Mouse (Mus musculus): Measurements from ENCODE around the gene Myo10.

The Myo10 gene

DNA sequence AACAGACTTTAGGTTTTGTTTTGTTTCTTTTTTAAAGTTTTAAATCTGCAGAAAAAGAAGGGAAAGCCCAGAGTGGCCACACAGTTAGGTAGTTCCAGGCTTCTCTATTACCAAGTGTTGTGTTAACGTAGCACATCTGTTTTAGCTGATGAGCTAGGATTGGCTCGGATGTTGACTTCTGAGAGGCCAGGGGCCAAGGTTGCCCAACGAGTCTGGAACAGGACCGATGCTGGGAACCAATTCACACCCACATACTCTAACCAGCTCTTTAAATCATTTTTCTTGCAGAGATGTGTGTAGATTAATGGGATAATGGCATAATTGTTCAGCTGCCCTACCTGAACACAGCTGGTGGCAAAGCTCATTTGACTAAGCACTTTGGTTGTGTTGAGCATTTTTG is 1.8 kb upstream of the Myo10 start:
- DNase-seq (ENCODE audit: low spot score), result no peak

DNA sequence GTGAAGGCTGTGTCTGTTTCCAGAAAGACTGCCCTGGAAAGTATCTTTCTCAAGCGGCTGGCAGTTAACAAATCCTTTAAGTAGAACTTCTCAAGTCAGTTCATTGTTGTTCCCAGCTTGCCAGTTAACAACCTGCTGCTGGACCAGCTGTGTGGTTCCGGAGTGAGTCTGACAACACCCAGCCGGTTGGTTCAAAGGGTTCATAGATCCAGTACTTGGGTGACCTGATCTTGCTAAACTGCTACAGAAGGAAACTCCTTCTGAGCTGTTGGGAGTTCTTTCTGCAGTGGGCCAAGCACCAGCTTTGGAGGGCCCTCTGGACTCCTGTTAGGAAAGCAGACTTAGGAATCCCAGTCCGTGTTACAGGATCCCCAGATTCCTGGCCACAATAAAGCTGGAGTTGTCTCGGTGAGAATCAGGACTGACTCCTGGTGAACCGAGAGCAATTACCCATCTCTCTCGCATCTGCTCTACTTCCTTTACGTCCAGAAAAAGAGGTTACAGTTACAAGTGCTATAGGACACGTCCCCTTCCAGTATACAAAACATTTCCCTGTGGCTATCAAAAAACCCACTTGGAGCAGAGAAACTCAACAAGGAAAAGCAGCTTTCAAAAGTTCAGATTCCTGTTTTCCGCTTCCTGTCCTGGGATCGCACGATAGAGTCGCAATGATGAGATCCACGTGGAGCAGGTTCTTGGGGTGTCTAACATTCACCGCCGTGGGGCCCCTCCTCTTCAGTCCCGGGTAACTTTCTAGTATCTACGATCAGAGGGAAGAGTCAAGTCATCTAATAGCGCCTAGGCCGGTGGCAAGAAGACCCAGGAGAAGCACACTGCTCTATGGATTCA is 750 bp upstream of the Myo10 start:
- DNase-seq (ENCODE audit: low spot score), result no peak

DNA sequence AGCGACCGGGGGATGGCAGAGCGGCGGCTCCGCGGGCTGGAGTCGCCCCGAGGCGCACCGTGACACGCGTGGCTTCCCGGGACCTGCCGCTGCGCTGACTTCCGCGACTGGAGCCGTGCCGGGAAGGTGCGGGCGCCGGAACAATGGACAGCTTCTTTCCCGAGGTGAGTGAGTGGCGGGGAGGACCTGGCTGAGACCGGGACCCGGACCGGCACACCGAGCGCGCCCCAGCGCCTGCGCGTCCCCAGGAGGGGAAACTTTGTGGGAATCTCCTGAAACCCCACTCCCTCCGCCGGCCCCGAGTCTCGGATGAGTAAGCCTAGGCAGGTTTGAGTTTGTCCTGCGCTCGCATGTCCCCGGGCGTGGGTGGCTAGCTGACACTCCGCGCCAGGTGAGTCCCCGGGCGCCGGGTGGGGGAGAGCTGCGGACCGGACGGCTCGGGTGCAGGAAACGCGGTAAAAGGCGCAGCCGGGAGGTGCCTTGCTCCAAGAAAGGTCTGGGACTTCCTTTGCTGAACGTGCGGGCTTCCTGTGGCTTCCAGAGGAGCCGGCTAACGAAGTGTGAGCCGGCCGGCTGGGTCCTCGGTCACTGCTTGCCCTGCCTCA is 644 bp downstream of the Myo10 start:
- peak; percentile 50 for DNase-seq (ENCODE audit: low spot score)

DNA sequence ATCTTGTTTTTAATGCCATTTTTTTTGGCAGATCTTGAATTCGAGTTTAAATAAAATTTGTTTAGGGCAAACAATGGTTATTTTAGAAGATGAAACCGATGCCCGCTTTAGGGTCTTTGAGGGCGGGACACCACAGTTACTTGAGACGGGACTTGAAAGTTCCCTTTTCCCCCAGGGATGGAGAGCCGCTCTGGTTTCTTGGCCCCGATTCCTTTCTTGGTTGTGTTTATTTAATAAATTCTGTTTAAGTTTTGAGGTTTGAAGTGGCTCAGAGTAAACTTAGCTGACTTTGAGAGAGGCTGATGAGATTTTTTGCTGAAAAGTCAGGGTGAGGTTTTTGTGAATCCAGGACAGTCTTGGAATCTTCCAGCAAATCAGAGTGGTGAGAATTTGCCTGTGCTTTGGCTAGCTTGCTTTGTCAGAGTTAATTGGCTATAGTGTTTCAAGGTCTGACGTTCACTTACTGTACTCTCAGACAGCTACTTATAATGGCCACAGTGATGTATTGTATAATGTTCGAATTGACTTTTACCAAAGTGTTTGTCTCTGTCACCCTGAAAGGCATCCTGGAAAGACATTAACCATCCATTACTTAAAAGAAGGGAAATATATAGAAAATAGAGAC is 1.3 kb downstream of the Myo10 start:
- no peak for DNase-seq (ENCODE audit: low spot score)

DNA sequence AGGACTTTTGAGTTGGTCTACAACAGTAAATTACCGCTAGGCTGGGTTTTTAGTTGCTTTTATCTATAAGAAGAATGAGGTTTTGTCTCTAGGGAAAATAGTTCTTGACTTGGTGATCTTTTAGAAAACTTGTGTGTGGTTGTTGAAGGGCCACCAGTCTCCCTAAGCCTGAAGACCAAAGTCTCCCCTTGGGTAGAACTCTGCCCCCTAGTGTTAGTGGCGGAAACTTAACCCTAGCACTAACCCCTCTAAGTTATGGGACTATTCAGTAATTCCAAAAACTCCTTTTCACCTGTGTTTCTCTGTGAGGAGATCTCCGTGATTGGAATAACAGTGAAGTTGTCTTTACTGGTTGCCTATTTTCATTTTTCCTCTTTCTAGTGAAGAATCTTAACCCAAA is 1.9 kb downstream of the Myo10 start:
- DNase-seq (ENCODE audit: low spot score), result peak; percentile 56

DNA sequence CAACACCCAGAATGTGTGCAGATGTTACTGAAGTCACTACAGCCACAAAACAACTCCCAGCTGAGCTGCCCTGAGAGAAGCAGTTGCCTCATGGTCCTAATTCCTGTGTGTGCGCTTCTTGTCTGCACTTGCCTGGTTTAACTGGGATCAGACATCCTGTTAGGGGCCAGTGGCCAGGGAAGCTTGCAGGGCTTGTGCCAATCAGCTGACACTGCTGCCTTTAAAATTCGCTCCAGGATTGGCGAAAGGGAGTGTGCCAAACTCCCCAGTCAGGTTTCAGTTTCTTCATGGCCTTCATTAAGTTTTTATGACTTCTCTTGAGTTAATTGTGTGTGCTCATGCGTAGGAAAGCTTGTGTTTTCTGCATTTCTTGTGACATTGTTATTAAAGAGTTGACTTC is 3.1 kb downstream of the Myo10 start:
- no peak for DNase-seq (ENCODE audit: low spot score)

DNA sequence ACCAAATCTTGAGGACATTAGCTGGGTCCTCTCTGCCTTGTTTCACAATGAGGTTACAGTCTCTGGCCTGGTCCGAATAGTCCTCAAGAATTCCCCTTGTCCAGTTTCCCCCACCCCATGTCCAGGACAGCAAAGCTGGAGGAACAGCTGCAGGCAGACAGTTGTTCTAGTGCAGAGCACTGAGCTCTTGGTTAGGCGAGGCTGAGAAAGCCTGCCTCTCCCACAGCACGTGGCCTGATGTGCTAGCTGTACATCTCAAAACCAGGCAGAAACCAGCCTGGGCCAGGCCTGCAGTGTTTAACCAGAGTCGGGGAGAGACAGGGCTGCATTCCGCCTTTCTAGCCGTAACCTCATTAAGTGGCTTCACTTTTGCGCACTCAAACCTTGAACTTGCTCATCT is 4.7 kb downstream of the Myo10 start:
- DNase-seq (ENCODE audit: low spot score), result no peak

DNA sequence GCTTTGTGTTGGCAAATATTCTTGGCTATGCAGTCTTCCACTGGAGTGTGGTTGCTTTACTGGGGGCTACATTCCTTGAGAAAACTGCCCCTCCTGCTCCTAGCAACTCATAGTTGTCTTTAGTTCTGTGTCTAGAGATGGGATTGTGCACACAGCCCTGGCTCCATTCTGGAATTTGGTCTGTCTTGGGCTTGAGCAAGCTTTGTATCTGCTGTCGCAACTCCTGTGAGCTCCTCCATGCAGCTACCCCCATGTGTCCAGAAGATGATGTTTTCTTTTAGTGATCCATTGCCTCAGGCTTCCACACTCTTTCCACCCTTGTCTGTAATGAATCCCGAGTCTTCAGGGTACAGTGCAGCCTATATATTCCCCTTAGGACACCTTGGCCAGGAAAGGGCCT is 5.9 kb downstream of the Myo10 start:
- DNase-seq (ENCODE audit: low spot score), result no peak

DNA sequence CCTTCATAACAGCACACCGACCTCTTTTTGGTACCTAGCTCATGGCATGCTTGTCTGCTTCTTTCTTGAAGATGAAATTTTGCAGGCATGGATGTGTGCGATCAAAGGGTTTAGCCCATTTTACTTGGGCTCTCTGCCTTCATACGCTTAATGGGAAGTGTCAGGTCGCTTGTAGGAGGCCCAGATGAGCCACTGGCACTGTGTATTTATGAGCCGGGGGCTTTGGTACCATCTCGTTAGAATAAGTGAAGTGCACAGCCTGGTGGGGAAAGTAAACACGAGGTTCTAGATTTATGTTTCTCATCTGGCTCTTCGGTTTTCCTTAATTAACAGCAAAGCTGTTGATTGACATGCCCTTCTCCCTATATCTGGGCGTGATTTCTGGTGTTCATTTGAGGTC is 8.4 kb downstream of the Myo10 start:
- no peak for DNase-seq (ENCODE audit: low spot score)

DNA sequence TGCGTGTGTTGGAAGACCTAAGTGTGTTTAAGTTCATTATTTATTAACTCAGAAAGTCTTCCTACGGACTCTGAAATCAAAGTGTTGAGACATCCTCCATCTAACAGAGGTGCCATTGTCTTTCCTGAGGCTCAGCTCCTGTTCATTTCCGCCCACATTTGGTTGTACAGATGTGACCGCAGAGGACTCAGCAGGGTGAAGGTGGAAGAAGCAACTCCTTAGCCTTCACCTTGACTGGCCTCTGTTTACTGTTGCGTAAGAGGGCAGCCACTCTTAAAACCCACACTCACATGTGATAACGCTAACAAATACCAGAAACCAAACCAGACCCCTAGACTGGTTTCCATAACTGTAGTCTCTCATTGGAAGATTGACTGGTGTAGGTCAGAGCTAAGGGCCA is 9.0 kb downstream of the Myo10 start:
- no peak for DNase-seq (ENCODE audit: low spot score)

DNA sequence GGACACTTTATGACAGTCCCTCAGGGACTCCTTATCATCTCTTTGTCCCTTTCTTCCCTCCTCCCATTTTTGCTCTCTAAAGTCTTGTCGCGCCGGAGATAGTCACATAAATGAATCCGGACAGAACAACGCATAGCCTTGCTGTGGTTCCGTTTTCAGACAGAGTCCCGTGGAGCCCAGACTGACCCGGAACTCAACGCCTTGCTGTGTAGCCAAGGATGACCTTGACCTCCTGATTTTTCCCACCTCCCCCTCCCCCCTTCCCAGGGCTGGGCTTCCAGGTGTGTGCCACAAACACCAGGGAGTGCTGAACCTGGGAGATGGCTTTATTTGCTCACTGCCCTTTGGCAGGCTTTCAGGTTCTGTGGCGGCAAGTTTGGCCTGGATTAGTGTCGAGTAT is 10.6 kb downstream of the Myo10 start:
- no peak for DNase-seq (ENCODE audit: low spot score)

DNA sequence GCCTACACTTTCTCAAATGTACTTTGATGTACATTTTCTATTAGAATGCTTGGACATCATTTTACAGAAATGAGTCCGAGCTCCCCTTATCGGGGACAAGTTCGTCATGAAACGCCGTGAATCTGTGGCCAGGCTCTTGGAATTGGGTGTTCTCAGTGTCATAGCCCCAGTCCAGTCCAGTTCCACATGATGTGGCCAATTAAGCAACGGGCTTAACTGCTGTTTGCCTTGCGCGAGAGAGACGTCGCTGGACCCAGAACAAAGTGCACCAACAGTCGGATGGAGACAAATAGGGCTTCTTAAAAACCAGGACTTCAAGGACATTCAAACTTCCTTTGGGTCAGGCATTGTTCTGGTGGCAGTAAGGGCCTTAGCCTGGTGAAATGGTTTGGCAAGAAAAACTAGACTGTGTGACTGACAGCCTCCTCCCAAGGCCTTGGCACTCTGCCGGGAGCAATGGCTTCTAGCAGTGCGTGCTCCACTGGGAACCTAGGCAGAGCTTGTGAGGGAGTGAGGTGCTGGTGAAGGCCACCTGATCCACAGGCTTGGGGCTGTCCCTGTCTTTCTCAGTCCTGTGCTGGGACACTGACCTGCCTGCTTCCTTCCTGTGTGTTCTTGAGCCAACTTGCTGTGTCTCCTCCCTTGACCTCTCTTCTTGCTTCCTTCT is 11.5 kb downstream of the Myo10 start:
- no peak for DNase-seq (ENCODE audit: low spot score)

DNA sequence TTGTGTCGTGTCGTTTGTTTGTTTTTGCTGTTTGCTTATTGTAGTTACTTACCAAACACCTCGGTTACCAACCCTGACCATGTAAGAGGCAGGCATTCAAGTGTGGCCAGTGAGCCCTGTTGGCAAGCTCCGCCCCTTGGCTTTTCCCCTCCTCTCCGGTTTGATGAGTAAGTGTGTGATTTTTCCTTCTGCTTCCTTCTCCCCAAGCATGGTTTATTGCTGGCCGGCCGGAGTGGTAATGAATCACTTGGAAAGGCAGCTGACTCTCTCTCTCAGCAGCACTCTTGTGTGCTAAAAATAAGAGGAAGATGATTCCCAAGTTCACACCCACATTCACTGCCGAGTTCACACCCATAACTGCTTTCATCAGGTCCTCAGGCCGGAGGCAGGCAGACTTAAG is 15.4 kb downstream of the Myo10 start:
- no peak for DNase-seq (ENCODE audit: low spot score)

DNA sequence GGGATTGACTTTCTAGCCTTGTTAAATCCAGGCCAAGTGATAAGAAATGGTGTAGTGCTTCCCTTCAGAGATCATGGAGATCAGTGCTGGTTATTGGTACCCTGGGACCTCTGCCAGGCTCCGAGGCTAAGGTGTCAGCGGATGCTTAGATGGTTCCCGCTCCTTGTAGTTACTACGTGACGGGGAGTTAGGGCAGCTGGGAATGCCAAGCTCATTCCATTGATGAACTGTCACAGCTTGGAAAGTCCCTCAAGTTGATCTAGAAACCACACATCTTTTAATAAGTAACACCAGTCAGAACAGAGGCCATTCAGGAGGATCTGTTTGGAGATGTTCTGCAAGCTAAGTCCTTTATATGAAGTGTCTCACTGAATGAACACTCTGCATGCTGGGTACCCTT is 16.9 kb downstream of the Myo10 start:
- DNase-seq (ENCODE audit: low spot score), result no peak

DNA sequence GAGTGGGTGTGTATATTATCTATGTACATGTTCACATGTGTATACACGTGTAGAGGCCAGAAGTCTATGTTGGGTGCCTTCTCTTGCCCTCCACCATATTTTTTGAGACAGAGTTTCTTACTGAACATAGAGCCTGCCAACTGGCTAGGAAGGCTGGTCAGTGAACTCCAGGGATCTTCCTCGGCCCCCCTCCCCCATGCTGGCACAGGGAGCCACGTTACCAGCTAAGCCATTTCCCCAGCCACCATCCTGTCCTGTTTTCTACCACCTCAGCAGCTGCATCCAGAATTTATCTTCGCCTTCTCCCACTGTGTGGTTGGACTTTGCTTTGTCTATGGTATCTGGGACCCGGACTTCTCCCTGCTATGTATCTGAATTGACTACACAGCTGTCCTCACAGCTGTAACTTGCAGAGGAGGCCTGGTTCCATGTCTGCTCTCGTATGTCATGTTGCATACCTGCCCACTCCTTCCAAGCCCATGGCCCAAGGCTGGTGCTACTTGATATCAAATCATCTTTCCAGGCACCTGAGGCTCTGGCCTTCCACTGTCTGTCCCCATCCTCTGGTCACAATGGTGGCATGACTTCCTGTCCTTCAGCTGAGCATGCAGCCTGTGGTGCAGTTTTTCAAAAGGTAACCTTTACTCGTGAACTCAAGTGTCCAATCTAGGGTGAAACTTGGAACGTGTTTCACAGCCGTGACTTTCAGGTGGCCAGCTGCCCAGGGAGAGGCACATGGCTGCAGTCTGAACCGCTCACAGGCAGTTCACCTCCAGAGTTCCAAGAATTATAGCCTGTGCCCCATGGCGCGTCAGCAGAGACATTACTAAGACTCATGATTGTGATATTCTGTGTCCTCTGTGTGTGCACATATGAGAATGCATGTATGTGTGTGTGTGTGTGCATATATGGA is 18.8 kb downstream of the Myo10 start:
- DNase-seq (ENCODE audit: low spot score), result no peak

DNA sequence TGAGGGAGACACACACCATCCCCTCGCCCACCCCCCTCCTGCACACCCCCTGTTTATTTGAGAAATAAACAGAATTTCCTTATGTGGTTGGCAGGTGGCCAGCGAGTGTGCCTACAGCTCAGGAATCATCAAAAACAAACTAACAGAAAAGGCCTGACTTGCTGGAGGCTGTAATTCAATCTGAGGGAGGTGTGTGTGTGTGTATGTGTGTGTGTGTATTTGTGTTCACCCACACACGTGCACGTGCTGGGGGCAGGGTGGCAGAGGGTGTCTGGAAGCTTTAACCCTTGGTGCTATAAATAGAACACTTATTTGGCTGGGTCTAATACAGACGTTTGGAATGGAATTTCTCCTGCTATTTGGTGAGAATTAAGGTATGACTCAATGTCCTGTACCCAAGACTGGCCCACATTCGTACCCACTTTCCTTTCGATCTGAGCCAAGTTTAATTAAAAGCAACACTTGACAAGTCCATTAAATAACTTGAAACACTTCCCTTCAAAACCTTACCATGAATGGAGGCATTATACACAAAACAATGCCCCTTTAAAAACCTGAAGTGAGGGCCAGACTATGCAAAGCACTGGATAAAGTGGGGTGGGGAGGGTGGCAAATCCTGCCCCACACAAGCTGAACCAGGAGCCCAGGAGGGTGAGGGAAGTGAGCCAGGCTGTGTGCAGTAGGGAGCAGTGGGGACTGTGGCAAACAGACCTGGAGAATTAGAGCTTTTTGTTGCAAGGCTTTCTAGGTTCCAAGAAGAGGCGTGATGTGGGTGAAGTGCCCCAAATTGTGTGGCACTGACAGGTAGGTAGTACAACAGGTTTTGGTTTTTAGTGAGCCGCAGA is 20.1 kb downstream of the Myo10 start:
- DNase-seq (ENCODE audit: low spot score), result no peak

DNA sequence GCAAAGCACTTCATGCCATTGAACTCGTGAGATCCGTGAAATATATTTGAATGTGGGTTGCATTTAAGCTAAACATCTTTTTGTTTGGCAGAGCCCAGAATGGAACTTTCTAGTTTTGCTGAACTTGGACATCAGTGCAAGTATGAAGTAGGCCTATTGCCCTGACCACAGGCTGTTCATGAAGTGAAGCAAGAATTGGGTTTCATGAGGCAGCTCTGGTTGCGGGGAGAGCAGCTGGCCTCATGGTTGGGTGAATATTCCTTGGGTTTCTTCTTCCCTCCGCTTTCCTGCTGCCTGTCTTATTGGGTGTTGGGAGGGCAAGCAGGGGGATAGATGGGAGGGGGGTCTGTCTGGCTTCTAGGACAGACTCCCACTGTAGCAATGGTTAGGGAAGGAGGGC is 23.5 kb downstream of the Myo10 start:
- DNase-seq (ENCODE audit: low spot score), result no peak

DNA sequence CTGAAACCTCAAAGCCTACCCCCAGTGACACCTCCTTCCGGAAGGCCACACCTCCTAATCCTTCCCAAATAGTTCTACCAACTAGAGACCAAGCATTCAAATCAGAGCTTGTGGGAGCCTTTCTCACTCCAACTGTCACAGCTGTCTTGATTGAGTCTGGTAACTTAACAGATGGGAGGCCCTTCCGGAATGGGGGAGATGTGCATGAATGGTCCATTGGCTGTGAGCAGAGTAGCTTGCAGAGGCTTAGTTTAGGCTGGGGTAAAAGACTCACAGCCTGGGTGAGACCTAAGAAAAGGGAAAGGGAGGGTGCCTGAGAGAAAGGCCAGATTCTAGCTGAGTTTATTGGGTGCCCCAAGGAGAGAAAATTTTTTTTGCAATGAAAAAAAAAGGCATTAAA is 26.0 kb downstream of the Myo10 start:
- no peak for DNase-seq (ENCODE audit: low spot score)

DNA sequence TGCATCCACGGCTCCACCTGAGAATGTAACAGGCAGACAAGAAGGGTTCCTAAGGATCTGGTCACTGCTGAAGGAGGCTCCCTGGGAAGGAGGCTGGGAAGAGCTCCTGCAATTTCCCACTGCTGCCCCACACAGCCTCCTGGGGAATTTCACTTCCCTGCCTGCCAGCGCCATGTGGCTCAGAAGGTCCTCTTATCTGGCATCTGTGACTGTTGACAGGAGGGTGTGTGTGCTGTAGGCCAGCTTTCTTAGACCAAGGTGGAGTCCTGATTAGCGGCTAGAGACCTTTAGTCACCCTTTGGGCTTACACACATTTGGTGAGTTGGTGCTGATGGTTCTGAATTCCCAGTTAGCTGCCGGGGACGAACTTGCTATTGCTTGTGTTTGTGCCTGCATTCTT is 28.0 kb downstream of the Myo10 start:
- no peak for DNase-seq (ENCODE audit: low spot score)

DNA sequence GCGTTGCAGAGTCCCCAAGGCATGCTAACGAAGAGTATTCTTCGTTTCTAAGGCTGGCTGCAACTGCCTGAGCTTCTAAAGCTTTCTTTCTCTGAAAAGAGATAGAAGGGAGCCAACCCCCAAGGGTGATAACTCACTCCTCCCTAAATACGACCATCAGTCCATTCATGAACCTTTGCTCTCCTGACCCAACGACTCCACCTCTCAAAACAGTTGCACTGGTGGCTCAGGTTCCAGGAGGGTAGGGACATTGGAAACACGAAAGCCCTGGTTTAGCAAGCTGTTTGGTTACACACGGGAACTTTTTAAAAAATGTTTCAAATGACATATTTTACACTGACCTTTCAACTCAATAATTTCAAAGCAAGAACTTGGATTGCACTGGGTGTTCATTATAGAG is 29.5 kb downstream of the Myo10 start:
- DNase-seq (ENCODE audit: low spot score), result no peak

DNA sequence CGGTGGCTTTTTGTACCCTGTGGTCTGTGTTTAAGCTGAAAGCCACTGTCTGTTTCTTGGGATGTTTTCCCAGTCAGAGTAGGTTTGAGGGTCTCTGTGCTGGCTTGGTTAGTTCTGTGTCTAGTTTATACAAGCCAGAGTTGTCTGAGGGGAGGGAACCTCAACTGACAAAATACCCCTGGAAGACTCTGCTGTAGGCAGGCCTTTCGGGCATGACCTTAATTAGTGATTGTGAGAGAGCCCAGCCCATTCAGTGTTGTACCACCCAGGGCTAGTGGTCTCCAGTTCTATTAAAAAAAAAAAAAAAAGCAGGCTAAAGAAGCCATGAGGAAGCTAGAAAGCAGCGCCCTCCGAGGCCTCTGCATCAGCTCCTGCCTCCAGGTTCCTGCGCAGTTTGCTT is 30.0 kb downstream of the Myo10 start:
- no peak for DNase-seq (ENCODE audit: low spot score)

All from T-cell, adult 2 months (primary cell).